Mouse (Mus musculus) mouse embryonic stem cell (cell line): ENCODE measurements around the gene Mylip.

Experiments
- in situ Hi-C, 2 experiments: fragments of 300-500 bp; cut with MboI; formaldehyde crosslinking; loops; 1 replicate in 1 of 2; 3 replicates in 1 of 2; pipeline ENCODE4 v1.14.3; 2019 to 2020; ENCODE audit warnings: low sequenced_read_pairs in 2 of 2, low pct_unique_long_range_greater_than_20kb in 1 of 2, mixed read lengths in 1 of 2; ENCODE audit not compliant: unreplicated experiment in 1 of 2

Gene Mylip

DNA sequence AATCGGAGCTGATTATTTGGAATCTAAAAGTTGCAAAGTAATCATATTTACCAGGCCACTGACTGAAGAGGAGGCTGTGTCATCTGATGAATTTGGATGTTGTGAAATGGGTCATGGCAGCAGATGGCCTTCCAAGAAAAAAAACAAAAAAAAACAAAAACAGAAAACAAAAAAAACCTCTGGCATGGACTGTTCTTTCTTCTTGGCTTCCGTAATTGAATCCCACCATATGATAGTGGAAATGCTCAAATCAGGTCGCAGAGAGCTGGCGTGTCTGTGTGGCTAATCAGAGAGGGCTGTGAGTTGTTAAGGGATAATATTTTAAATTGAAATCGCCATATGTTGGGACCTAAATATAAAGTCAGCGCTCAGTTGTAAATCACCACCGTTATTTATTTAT is 67.9 kb downstream of the Mylip start:
- in situ Hi-C loops = no loop called here

DNA sequence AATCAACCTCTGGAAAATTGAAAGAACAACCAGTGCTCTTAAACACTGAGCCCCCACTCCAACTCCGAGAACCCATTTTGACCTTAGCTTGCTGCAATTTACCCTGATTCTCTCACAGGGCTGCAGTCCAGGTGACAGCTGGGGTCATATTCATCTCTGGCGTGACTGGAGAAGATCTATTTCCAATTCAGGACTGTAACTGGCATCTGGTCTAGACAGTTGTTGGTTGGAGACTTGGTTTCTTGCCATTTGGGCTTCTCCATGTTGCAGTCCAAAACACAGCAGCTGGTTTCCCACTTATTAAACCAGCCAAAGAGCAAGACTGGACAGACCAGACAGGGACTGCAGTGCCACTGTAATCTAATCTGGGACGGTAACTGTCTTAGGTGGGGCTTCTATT is 70.6 kb downstream of the Mylip start:
- in situ Hi-C loops = no loop called here

DNA sequence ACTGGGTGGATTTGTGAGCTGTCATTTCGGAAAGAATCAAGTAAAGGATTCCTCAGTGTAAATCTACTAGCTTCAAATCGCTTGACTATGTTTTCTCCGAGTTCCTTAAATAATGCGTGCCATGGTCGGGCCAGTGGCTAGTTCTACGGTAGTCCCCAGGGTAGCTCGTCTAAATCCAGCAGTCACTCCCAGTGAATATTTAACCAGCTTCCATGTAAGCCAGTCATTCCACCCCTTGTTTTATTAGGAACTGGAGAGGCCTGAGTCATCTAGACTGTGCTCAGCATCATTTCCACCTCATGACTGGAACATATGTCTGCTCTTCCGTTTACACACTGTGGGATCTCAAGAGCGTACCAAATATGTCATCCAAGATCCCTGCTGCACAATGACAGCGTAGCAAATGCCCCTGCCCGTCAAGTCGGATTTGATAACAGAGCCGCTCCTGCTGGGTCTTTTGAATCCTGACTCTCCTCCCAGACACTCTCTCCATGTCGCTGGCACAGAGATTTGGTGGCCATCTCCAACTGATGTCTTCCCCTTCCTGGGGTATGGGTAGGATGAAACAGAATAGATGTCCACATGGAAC is 71.9 kb downstream of the Mylip start:
- in situ Hi-C loops = no loop called here
